Mouse (Mus musculus) bone marrow macrophage, adult 2 months (primary cell): ENCODE data around the gene Tcl1b2.
"Not testable (repeated sequence)": the region's sequence is repeated elsewhere in the genome, so short reads cannot be mapped to it uniquely, and the experiment has no call there.

Source experiments
- CTCF ChIP-seq: IDR thresholded peaks from 2 replicates; pipeline ENCODE4 v1.5.1; 2012; ENCODE audit warnings: low read depth, mild to moderate bottlenecking, low read length, moderate library complexity
- POLR2A ChIP-seq: IDR thresholded peaks from 2 replicates; pipeline ENCODE4 v1.6.1; 2012; ENCODE audit warnings: mild to moderate bottlenecking, low read depth, low read length, borderline replicate concordance

- TF ChIP-seq POLR2A, CTCF: not testable (repeated sequence)
Observed at GRCm38 (mm10) chr12:105188980-105189379, 43.2 kb downstream of the Tcl1b2 start.
